Mouse (Mus musculus) kidney, embryonic 14.5 days (tissue): ENCODE data around the gene Sept6. TPM values are rescaled to one million over a fixed set of nuclear protein-coding genes. Genes with fewer than 3 reads are reported as not detected.

ENCODE experiments used
- ATAC-seq: fragments of 200-750 bp; cut with Nextera tagmentation; 2 replicates; pipeline ENCODE4 v1.8.0; 2017; ENCODE audit warnings: moderate number of reproducible peaks, mild to moderate bottlenecking, moderate TSS enrichment, moderate library complexity; ENCODE audit not compliant: low FRiP score, low TSS enrichment
- H3K27ac ChIP-seq: fragments of 300-500 bp; sonication (generic); 2 replicates; pipeline ENCODE4 v1.5.1; 2014; ENCODE audit warnings: low read depth, mild to moderate bottlenecking, low read length, moderate library complexity, mixed read lengths
- H3K27me3 ChIP-seq: fragments of 300-500 bp; sonication (generic); 2 replicates; pipeline ENCODE4 v1.6.1; 2014; ENCODE audit warnings: mild to moderate bottlenecking, low read length; ENCODE audit not compliant: control insufficient read depth, insufficient read depth
- H3K36me3 ChIP-seq: fragments of 300-500 bp; sonication (generic); 2 replicates; pipeline ENCODE4 v1.6.1; 2014; ENCODE audit warnings: low read length, mixed read lengths; ENCODE audit not compliant: control insufficient read depth, insufficient read depth
- H3K4me1 ChIP-seq: fragments of 300-500 bp; sonication (generic); 2 replicates; pipeline ENCODE4 v1.6.1; 2014; ENCODE audit warnings: low read length, mixed read lengths; ENCODE audit not compliant: control insufficient read depth, insufficient read depth
- H3K4me2 ChIP-seq: fragments of 300-500 bp; sonication (generic); replicated peaks from 2 replicates; pipeline ENCODE4 v1.6.1; 2014; ENCODE audit warnings: low read depth, mild to moderate bottlenecking, low read length
- H3K4me3 ChIP-seq: fragments of 300-500 bp; sonication (generic); 2 replicates; pipeline ENCODE4 v1.5.1; 2014; ENCODE audit warnings: mild to moderate bottlenecking, low read length
- H3K9ac ChIP-seq: fragments of 300-500 bp; sonication (generic); 2 replicates; pipeline ENCODE4 v1.6.1; 2014; ENCODE audit warnings: low read depth, mild to moderate bottlenecking, low read length, moderate library complexity
- H3K9me3 ChIP-seq: fragments of 300-500 bp; sonication (generic); 2 replicates; pipeline ENCODE4 v1.6.1; 2016; ENCODE audit warnings: low read length; ENCODE audit not compliant: control insufficient read depth
- WGBS: fragments of 180-500 bp; shearing (Covaris S2); extraction: QIAGEN DNeasy Blood & Tissue Kit; methylation state at CpG from one replicate; pipeline ENCODE4 v1.1.7; 2014; 5-methylcytosine and 5-hydroxymethylcytosine counted together
- polyA plus RNA-seq: library from polyadenylated mRNA; unstranded; fragments of >200 nt; fragmentation: Nextera tagmentation; extraction: Ambion mirVana; gene quantifications from 2 replicates; pipeline ENCODE4 v1.2.1, GENCODE M21; 2014

Gene Sept6
- polyA plus RNA-seq, 1 experiment from 2014 or later: 27.9 TPM

DNA sequence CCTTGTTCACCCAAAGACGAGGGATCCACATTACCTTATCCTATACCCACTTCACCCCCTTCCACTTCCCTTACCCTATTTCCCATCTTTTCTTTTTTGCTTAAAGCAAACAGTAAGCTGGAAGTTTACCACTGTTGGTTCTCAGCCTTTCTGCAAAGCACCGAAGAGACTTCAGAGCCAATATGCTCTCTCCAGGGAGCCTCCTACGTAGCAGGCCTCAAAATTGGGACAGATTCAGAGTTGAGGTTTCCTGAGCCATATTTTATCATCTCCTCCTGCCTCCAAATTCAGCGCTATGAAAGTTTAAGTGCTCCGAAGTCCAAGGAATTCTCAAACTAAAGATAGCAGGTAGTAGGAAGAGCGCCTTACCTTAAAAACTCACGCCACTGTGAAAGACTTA is 14.6 kb downstream of the Sept6 start:
- H3K27me3 ChIP-seq: no peaks in the 10 kb centered on the region
- no peak for ATAC-seq
- no peak overlapping the region for H3K4me3 ChIP-seq
- no peak overlapping the region for H3K9ac ChIP-seq
- no peak overlapping the region for H3K4me2 ChIP-seq
- H3K9me3 ChIP-seq: no peaks in the 10 kb centered on the region
- WGBS: 87% methylated on average over 7 of the region's 7 CpGs
- H3K4me1 ChIP-seq: no peaks in the 10 kb centered on the region
- H3K36me3 ChIP-seq: no peaks in the 10 kb centered on the region
- no peak overlapping the region for H3K27ac ChIP-seq

DNA sequence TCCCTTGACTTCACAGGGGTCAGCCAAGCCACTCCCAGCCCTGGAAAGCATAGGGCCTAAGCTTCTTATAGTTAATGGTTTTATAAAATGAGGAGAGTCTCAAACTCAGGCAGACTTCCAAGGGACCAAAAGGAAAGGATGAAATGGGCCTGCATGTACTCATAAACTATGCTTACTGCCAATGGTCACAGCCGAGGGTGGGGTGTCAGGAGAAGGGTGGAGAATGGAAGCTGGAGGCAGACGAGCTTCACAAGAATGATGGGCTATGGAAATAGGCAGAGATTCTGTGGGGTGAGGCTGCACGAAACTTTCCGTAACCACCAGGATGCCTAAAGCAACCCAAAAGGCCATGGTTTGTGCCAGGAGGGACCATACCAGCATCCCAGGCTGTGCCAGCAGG is 15.3 kb downstream of the Sept6 start:
- H3K4me2 ChIP-seq: no peak overlapping the region
- H3K9me3 ChIP-seq: no peaks in the 10 kb centered on the region
- H3K9ac ChIP-seq: no peak overlapping the region
- no peaks in the 10 kb centered on the region for H3K4me1 ChIP-seq
- H3K36me3 ChIP-seq: no peaks in the 10 kb centered on the region
- no peak for ATAC-seq
- 92% methylated on average over 4 of the region's 4 CpGs for WGBS
- no peak overlapping the region for H3K27ac ChIP-seq
- H3K4me3 ChIP-seq: no peak overlapping the region
- no peaks in the 10 kb centered on the region for H3K27me3 ChIP-seq

DNA sequence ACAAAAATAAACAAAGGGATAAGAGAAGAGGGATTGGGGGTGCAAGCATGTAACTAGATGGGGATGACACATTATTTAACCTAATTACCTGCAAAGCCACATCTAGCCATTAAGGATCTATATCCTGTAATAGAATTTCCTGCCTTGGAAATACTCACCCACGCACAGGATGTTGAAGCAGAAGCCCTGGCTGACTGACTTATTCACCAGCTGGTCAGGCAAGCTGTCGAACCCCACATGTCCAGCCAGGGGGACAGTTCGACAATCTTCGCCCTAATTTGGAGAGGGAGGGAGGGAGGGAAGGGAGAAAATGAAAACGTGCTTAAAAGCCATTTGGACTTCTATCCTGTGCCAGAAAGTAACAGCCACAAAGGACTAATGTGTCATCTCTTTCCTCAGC is 16.7 kb downstream of the Sept6 start:
- no peaks in the 10 kb centered on the region for H3K36me3 ChIP-seq
- H3K4me3 ChIP-seq: no peak overlapping the region
- H3K27ac ChIP-seq: no peak overlapping the region
- H3K4me2 ChIP-seq: no peak overlapping the region
- H3K9ac ChIP-seq: no peak overlapping the region
- H3K9me3 ChIP-seq: no peaks in the 10 kb centered on the region
- WGBS: 67% methylated on average over 5 of the region's 5 CpGs
- no peaks in the 10 kb centered on the region for H3K4me1 ChIP-seq
- H3K27me3 ChIP-seq: no peaks in the 10 kb centered on the region
- ATAC-seq: no peak

DNA sequence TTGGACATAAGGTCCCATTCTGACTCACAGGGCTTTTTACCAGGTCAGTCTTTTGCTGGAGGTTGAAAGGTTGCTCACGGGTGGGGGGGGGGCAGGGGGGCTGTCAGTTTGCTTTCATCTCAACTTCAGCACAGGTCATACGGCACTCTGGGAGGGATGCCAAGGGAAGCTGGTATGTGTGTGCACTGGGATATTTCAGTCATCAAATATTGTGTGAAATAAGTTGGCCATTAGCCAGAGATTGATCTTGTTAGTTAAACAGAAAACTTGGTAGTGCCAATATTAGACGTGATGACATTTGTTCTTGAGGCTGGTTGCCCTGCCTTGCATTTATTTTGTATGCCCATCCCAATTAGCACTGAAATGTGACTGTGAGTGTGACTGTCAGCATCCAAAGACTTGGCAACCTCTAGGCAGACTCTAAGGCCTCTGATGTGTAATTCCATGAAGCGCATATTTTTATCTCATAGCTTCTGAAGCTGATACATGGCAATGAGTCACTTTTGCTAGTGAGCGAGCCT is 18.6 kb downstream of the Sept6 start:
- Histone ChIP-seq H3K36me3 (no peaks in the 10 kb centered on the region), H3K9ac (no peak overlapping the region), H3K27me3 (no peaks in the 10 kb centered on the region), H3K4me1 (no peaks in the 10 kb centered on the region), H3K4me3 (no peak overlapping the region), H3K4me2 (no peak overlapping the region), H3K9me3 (no peaks in the 10 kb centered on the region), H3K27ac (no peak overlapping the region)
- ATAC-seq: no peak
- WGBS: 87% methylated on average over 5 of the region's 5 CpGs

DNA sequence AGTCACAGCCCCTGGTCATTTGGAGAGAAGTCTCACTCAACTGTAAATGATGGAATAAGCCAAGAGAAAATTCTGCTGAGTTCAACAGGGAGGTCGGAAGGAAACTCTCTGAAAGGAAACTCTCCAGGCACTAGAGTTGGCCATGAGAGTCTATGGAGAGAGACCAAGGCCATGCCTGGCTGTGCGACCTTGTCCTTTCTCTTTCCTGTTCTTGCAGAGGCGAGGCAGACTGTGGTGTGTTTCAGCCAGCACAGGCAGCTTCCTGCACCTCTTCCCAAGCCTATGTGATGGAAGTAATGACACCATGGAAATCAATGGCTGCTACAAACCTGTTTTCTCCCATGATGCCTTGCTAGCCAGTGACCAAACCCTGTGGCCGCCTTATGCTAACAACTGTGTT is 20.4 kb downstream of the Sept6 start:
- no peaks in the 10 kb centered on the region for H3K36me3 ChIP-seq
- no peaks in the 10 kb centered on the region for H3K4me1 ChIP-seq
- no peak for ATAC-seq
- H3K27ac ChIP-seq: no peak overlapping the region
- H3K9me3 ChIP-seq: no peaks in the 10 kb centered on the region
- H3K27me3 ChIP-seq: no peaks in the 10 kb centered on the region
- no peak overlapping the region for H3K4me3 ChIP-seq
- WGBS: 84% methylated on average over 4 of the region's 4 CpGs
- no peak overlapping the region for H3K9ac ChIP-seq
- no peak overlapping the region for H3K4me2 ChIP-seq

DNA sequence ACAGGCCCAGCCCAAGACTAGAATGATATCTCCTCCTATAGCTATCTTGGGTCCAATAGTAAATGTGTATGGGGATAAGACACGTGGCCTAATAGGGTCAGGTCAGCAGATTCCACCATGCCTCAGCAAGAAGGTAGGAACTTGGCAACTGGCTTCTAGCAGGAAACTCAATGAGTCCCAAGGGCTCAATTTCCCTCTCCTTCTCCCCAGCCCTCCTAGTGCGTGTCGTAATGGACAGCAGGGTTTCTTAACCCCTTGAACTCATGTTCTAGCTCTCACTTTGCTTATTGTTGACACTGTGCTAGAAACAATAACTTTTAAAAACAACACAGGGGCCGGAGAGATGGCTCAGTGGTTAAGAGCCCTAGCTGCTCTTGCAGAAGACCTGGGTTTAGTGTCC is 22.1 kb downstream of the Sept6 start:
- no peak overlapping the region for H3K4me2 ChIP-seq
- H3K4me1 ChIP-seq: no peaks in the 10 kb centered on the region
- H3K27me3 ChIP-seq: no peaks in the 10 kb centered on the region
- WGBS: 59% methylated on average over 4 of the region's 4 CpGs
- H3K36me3 ChIP-seq: no peaks in the 10 kb centered on the region
- no peak overlapping the region for H3K9ac ChIP-seq
- ATAC-seq: no peak
- no peak overlapping the region for H3K4me3 ChIP-seq
- no peak overlapping the region for H3K27ac ChIP-seq
- H3K9me3 ChIP-seq: no peaks in the 10 kb centered on the region

DNA sequence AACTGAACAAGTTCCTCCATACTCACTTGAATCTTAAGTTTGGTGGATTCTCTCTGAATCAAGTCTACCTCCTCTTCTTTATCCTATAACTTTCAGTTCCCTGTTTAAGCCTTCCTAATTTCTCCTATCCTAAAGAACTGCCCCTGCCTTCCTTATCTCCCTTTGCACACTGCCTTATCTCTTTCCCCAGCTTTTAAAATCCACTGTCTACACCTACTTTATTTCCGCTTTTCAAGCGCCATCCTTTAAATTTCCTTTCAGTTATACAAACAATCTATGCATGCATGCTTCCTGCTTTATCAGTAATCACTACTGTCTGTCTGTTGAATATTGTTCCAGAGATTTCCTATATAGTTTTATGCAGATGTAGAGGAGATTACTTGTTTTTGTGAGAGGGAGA is 34.9 kb downstream of the Sept6 start:
- H3K27ac ChIP-seq: no peak overlapping the region
- H3K36me3 ChIP-seq: no peaks in the 10 kb centered on the region
- no peaks in the 10 kb centered on the region for H3K4me1 ChIP-seq
- WGBS: 86% methylated on average over 2 of the region's 2 CpGs
- no peaks in the 10 kb centered on the region for H3K9me3 ChIP-seq
- ATAC-seq: no peak
- no peak overlapping the region for H3K4me2 ChIP-seq
- no peaks in the 10 kb centered on the region for H3K27me3 ChIP-seq
- no peak overlapping the region for H3K9ac ChIP-seq
- H3K4me3 ChIP-seq: no peak overlapping the region

DNA sequence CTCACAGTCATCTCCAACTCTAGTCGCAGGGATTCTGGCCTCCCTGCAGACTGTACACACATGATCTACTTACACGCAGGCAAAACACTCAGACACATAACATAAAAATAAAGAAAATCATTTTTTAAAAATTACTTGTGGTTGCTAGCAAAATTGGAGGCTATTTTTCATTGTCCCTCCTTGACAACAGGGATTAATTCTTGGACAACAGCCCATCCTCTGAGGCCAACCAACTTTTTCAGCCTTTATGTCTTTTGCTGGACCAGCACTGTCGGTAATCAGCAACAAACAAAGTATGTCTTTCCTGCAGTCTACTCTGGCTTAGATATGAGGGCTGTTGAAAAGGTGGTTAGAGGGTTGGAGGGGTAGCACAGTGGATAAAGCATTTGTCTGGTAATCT is 50.5 kb downstream of the Sept6 start:
- Histone ChIP-seq H3K4me3 (no peak overlapping the region), H3K9me3 (no peaks in the 10 kb centered on the region), H3K9ac (no peak overlapping the region), H3K4me2 (no peak overlapping the region), H3K4me1 (no peaks in the 10 kb centered on the region), H3K27me3 (no peaks in the 10 kb centered on the region), H3K27ac (no peak overlapping the region), H3K36me3 (no peaks in the 10 kb centered on the region; the same call in 1 of the 2 replicates)
- ATAC-seq: no peak
- 83% methylated on average over 3 of the region's 3 CpGs for WGBS

DNA sequence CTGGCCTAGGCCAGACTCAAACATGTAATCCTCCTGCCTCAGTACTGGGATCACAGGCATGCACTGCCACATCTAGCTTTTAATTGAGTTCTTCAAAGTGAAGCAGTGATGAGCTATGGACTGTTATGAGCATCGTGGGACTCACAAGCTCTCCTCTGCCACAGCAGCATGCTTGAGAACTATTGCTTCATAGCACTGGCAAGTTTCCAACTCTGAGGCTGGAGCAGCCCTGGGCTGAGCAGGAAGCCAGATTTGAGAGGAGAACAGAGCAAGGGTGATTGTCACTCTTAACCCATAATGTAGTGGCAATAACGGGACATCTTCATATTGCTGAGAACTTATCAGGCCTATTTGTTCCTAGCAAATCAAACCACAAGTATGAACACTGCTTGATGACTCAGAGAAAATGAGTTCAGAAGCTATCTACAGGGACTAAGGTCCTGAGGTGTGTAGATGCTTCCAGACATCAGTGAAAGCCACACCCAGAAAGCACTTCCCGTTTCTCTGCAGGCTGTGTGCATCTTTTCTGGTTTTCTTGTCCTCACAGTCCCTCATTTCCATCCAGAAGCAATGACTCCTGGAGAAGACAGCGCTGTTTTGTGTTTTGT is 51.7 kb downstream of the Sept6 start:
- H3K36me3 ChIP-seq: no peaks in the 10 kb centered on the region; the same call in 1 of the 2 replicates
- ATAC-seq: no peak

More for the DNA sequence above, 51.7 kb downstream of the Sept6 start:
- Histone ChIP-seq H3K27ac (no peak overlapping the region), H3K4me1 (no peaks in the 10 kb centered on the region), H3K4me2 (no peak overlapping the region), H3K4me3 (no peak overlapping the region), H3K9me3 (no peaks in the 10 kb centered on the region), H3K9ac (no peak overlapping the region), H3K27me3 (no peaks in the 10 kb centered on the region)
- WGBS: 80% methylated on average over 4 of the region's 4 CpGs
